Mouse (Mus musculus) embryonic fibroblast, embryonic 13.5 days (primary cell): ENCODE measurements around the gene Abca1.

Source experiments
- CTCF ChIP-seq: IDR thresholded peaks from 2 replicates; pipeline ENCODE4 v1.5.1; 2011; ENCODE audit warnings: mild to moderate bottlenecking, control low read depth, low read length, moderate library complexity, borderline replicate concordance; ENCODE audit not compliant: insufficient read depth
- POLR2A ChIP-seq: IDR thresholded peaks from 2 replicates; pipeline ENCODE4 v1.6.1; 2011; ENCODE audit warnings: low read depth, mild to moderate bottlenecking, control low read depth, low read length, moderate library complexity

DNA sequence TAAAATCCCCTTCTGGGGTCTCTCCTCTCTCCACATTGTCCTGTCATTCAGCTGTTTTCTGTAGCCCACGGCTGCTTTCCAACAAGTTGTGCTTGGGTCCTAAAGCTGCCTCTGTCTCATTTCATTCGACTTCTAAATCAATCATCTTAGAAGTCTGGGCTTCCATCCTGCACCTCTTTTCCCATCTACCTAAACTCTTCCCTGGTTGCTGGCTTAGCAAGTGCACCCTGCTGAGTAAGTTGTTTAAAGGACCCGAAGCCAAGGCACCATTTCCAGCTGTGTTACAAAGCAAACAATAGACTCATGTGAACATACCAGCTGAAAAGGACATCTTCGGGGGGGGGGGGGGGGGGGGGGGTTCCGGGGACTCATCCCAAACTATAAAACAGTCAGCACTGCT is 7.0 kb downstream of the Abca1 start:
- TF ChIP-seq POLR2A, result no peak
- no peak for TF ChIP-seq CTCF
